Mouse (Mus musculus) heart, adult 18-20 months (tissue): ENCODE measurements around the gene Pfkfb2. TPM values are rescaled to one million over a fixed set of nuclear protein-coding genes. Genes with fewer than 3 reads are reported as not detected.
"Not testable (repeated sequence)": the region's sequence is repeated elsewhere in the genome, so short reads cannot be mapped to it uniquely, and the experiment has no call there.

Experiments
- DNase-seq, 2 experiments: peaks; one replicate each; pipeline ENCODE4 v3.0.0; 2021 to 2022; ENCODE audit warnings: mixed read lengths in 1 of 2
- total RNA-seq, 2 experiments: library from RNA; stranded (reverse); gene quantifications; 2 replicates each; pipeline ENCODE4 v1.2.3; 2021

The Pfkfb2 gene
- total RNA-seq, 2 experiments from 2014 or later = 79.7 to 83.4 TPM

DNA sequence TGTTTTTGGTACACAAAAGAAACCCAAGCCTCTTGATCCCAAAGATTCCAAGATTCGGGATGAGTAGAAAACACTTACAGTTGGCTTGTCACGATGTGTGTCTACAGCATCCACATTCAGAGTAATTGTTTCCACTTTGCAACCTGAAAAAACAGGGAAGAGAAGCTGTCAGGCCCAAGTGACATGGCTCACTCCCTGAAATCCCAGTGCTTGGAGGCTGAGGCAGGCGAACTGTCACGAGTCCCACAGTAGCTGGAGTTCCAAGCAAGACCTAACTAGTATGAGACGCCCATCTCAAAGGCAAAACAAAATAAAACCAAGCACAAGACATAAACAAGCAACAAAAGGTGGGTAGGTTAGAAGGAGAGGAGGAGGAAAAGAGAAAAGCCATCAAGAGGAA lies 30.5 kb downstream of the Pfkfb2 start:
- DNase-seq = no peak

DNA sequence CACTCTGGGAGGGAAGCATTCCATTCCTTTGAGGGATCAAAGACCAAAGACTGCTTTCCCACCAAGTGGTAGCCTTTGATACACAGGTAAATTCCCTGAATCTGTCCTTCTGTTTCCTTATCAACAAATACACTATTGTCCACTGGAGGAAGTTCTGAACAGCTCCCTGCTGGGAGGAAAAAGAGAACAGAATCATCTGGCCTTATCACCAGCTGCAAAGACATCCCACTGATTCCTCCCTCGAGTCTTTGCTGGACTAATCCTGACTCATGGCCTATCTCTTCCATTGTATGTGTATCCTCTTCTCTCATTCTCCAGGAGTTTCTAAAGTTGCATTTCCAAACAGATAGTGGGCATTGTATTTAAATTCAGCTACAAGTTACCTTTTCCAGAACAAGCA lies 45.1 kb downstream of the Pfkfb2 start:
- DNase-seq = no peak

GRCm38 (mm10) chr1:130681656-130682413 lies 47.2 kb downstream of the Pfkfb2 start:
- DNase-seq = no peak

- DNase-seq = no peak
Observed at GRCm38 (mm10) chr1:130681075-130681474, 48.0 kb downstream of the Pfkfb2 start.

DNA sequence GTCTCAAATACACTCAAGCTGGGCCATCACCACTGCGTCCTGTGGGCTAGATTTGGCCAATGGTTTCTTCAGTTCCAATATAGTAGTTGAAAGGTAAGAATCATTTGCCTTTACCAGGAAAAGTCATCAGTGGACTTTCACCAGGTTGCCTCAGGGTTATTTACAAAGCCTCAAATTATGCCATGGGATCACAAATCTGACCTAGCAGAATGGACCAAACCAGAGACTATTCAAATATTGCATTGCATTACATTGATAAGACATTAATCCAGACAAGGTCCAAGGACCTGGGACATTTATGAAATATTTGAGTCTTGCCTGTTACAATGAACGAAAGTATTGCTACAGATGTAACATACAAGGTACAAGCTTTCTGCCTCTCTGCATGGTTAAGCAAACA lies 50.5 kb downstream of the Pfkfb2 start:
- no peak for DNase-seq

GRCm38 (mm10) chr1:130663576-130663975 lies 65.5 kb downstream of the Pfkfb2 start:
- DNase-seq = not testable (repeated sequence)

- DNase-seq = no peak
Observed at GRCm38 (mm10) chr1:130661454-130661853, 67.6 kb downstream of the Pfkfb2 start, which contains the start of gene C4bp. C4bp (minus strand) TSS chr1:130661632.

DNA sequence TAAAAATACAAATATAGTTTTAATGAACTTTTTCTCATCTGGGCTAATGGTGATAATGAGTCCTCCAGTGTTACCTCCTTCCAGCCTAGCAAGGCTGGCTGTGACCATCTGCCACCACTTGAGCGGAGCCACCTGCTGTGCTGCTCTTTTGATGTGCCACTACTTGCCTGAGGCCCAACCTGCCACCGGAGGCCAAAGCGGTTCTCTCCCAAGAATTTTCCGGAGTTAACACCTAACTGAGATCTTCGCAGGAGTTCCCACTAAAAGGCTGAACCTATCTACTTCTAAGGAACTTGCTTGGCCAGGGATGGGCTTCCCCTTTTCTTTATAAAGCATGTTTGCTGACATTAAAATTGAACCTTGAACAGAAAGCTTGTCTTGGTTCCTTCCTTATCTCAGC lies 69.4 kb downstream of the Pfkfb2 start:
- not testable (repeated sequence) for DNase-seq

DNA sequence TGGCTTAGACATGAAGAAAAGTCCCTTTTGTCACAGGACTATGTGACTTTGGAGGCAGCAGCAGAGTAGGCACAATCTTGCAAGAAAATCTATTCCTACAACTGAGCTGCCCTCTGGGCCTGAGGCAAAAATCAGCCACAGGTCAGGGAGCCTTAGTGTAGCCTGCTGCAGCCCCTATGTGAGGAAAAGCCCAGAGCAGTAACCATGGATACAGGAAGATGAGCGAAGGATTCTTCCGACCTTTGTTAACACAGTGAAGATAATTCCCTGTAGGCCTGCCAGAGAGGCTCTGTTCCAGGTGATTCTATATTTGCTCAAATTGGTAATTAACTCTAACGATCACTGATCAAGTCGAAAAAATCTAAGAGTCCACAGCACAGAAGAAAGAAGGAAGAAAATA lies 85.0 kb downstream of the Pfkfb2 start:
- DNase-seq = no peak

GRCm38 (mm10) chr1:130640967-130641366 lies 88.1 kb downstream of the Pfkfb2 start:
- DNase-seq = no peak

Other genes starting within 250 kb of the Pfkfb2 start
- not detected for gene Zp3r, start 99.6 kb downstream of the Pfkfb2 start, total RNA-seq
- not detected for gene C4bp, start 67.6 kb downstream of the Pfkfb2 start, total RNA-seq
- gene Gm29427, start 13.5 kb downstream of the Pfkfb2 start, total RNA-seq = under 1 TPM; 0.18 to 0.27 TPM
- 1 to 10 TPM; 3.6 to 4.4 TPM for gene Yod1, start 11.9 kb downstream of the Pfkfb2 start, total RNA-seq
- under 1 TPM; 0.45 to 0.77 TPM for gene AA986860, start 2.7 kb upstream of the Pfkfb2 start, total RNA-seq
- gene Fcamr, start 71.6 kb upstream of the Pfkfb2 start, total RNA-seq = under 1 TPM; 0.35 to 0.85 TPM
- gene Pigr, start 97.4 kb upstream of the Pfkfb2 start, total RNA-seq = 1 to 10 TPM in 1 of 2 experiments, not detected in 1; 4.2 TPM
- 1 to 10 TPM; 2.2 to 8.5 TPM for gene Fcmr, start 136.4 kb upstream of the Pfkfb2 start, total RNA-seq
- gene Il24, start 158.2 kb upstream of the Pfkfb2 start, total RNA-seq = not detected
- gene Il20, start 182.2 kb upstream of the Pfkfb2 start, total RNA-seq = not detected
- not detected for gene Il19, start 210.9 kb upstream of the Pfkfb2 start, total RNA-seq